Mouse (Mus musculus) G1E-ER4 (cell line): ENCODE data around the gene Cnksr1. TPM values are rescaled to one million over a fixed set of nuclear protein-coding genes. Genes with fewer than 3 reads are reported as not detected.

Experiments used
- GATA1 ChIP-seq: IDR thresholded peaks from one replicate; pipeline ENCODE4 v1.8.0; 2012; ENCODE audit warnings: low read length, inconsistent platforms
- polyA plus RNA-seq: library from polyadenylated mRNA; stranded (reverse); fragments of >175 nt; gene quantifications from 2 replicates; pipeline ENCODE4 v1.2.3, GENCODE M21; 2012

Cnksr1 gene
- polyA plus RNA-seq, 1 experiment, result not detected

GRCm38 (mm10) chr4:134256407-134257197, 18.4 kb upstream of the Cnksr1 start:
- no peak for TF ChIP-seq GATA1

DNA sequence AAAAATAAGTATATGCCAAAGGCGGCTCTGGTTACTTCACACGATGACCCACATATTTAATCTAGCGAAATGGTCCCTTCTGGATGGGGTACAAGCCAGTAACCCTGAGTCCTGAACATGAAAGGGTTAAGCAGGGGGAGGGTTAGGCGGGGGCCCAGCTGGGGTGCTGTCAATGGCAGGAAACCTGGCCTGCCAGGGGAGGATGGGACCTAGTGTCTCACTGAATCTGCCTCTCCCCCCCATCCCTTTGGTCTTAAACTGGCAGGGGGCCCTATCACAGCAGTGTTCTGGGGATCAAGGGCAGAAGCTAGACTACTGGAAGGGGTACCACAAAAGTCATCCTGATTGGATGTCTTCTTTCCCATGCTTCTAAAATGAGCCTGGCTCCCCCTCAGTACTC, 17.7 kb upstream of the Cnksr1 start:
- TF ChIP-seq GATA1, result no peak

- TF ChIP-seq GATA1, result no peak
Observed at GRCm38 (mm10) chr4:134254835-134255234, 16.6 kb upstream of the Cnksr1 start.

- TF ChIP-seq GATA1, result no peak
Observed at GRCm38 (mm10) chr4:134253722-134254324, 15.6 kb upstream of the Cnksr1 start, which contains the start of gene Grrp1. Gene Grrp1, minus strand, starts transcription at chr4:134254106.

- TF ChIP-seq GATA1, result no peak
Observed at GRCm38 (mm10) chr4:134252911-134253721, 14.9 kb upstream of the Cnksr1 start.

DNA sequence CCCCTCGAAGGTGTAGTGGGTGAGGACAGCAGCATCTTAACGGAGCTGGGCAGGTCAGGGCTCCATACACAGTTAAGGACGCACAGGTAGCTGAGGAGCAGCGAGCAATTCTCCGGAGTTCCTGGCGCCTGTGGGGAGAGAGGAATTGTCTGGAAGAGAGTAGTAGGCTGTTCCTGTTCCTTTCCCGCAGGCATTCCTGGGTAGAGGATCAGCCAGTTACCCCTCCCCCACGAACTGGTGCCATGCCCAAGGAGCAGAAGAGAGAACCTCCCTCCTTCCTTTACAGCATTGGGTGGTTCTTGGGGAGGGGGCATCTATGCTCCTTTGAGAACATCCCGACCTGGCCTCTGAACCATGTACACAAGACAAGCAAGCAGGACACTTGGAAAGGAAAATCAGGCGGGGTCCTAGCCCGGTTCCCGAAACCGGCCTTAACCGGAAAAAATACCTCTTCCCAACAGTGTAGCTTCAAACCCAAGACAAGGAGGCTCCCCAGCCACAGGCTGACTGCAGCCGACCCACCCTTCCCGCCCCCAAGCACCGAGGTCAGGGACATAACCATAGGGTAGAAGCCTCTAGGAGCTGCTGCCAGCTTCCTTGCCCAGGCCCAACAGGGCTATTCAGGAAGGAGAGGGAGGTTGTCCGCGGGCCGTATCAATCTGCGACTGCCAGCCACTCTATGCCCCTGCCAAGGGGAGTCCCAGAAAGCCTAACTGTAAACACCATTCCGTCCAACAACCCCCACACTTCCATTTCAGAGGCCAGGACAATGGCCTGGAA, 14.1 kb upstream of the Cnksr1 start:
- no peak for TF ChIP-seq GATA1

- TF ChIP-seq GATA1, result no peak
Observed at GRCm38 (mm10) chr4:134251241-134252130, 13.3 kb upstream of the Cnksr1 start.

- TF ChIP-seq GATA1, result no peak
Observed at GRCm38 (mm10) chr4:134250930-134251240, 12.7 kb upstream of the Cnksr1 start.

- no peak for TF ChIP-seq GATA1
Observed at GRCm38 (mm10) chr4:134250116-134250929, 12.1 kb upstream of the Cnksr1 start.

DNA sequence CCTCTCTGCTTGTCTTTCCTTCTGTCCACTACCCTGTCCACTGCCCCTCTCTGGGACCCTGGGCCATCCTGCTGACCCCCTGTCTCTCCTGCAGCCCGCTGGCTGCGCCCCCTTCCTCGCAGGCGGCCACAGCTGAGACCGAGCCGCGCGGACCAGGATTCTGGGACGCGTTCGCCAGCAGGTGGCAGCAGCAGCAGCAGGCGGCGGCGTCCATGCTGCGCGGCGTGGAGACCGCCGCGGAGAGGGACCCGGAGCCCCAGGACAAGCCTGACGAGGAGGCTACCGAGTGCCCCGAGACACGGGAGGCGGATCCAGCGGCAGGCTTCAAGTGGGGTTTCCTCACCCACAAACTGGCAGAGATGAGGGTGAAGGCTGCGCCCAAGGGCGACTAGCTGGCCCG, 11.5 kb upstream of the Cnksr1 start:
- no peak for TF ChIP-seq GATA1

DNA sequence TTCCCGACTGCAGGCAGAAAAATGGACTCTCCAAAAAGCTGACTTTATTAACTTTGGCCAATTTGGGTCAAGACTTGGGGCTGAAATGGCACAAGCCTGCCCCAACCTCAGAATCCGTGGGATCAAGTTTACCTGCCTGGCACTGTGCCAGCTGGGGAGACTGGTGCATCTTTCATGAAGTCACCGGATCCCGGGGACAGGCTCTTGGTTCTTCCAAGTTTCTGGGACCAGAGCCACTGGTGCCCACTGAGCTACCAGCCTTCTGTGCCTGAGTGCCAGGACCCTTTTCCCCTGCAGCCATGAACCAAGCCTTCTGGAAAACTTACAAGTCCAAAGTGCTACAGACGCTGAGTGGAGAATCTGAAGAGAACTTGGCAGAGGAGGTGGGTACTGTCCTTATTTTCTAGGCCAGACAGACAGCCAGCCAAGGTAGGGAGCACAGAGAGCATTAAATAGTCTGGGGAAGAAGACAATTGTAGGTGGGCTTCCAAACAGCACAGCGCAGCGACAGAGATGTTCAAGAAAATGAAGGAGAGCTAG, 8.6 kb upstream of the Cnksr1 start, which contains the start of gene Gm30191:
TSS of gene Gm30191 (plus strand) at position 217 of the 540 bp plus-strand sequence.
- TF ChIP-seq GATA1, result no peak

- TF ChIP-seq GATA1, result no peak
Observed at GRCm38 (mm10) chr4:134246256-134246655, 8.1 kb upstream of the Cnksr1 start.

DNA sequence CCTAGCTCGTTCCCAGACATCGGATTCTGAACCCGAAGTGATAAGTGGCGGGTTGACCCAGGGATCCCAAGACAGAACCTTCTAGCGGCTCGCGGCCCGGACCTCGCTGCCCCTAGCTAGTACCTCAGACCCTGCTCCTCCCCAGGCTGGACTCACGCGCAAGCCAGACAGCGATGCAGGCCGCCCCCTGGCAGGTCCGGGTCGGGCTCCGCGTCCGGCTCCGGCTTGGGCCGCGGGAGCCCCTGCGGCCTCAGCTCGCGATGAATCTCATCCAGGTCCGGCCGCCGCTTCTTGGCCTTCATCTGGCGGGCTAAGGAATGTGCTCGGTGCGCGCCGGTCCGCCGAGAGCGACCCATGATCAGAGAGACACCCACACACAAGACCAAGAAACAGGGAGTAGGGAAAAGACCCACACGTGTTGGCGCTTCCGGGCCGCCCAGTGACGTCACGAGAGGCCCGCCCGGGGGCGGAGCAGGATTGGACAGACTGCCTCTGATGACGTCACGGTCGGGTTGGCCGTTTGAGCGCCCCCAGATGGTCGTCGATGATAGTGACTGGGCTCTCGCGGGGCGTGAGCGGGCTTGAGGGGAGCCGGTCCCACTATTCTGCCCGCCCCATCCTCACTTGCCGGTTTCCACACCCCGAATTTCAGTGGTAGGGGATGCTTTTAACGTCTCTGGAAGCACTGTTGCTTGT, 7.1 kb upstream of the Cnksr1 start, which contains the start of gene Zfp593:
TSS of gene Zfp593 (minus strand) at position 445 of the 696 bp plus-strand sequence.
- no peak for TF ChIP-seq GATA1
